Mouse (Mus musculus) heart, adult 11 months (tissue): ENCODE measurements around the gene Lmf1.
A peak's percentile ranks its signal among the peaks of the same experiment; 100 is the strongest.

ENCODE experiments used
- DNase-seq: peaks from one replicate; pipeline ENCODE4 v3.0.0; 2022

Lmf1 gene

GRCm38 (mm10) chr17:25608137-25608785 is 29.4 kb downstream of the Lmf1 start:
- no peak for DNase-seq

DNA sequence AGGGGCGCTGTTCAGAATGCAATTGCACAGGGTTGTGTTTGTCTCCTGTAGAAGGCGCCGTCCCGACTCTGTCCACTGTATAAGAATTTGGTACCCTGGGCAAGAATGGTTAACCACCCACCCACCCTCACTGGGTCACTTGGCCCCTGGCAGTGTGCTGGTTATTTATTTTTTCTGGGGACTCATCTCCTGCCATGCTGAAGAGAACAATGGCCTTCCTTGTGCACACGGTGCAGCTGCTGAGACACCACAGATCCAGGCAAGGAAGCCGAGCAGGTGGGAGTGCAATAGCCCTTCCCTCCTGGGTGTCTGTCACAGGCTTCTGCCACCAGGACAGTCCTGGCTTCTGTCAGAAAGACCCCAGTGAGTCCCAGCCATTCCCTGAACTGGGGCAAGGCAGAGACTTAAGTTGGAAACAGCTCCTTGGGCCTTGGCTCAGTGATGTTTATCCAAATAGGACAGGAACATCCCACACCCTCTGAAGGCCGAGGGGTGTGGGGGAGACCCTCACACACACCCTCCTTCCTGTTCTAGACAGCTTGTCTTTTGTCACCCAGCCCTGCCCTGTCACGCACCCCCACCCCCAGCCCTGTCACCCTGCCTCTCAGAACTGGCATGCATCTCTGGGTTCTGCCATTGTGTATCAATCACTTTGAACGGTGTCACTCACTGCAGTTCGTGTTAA is 30.1 kb downstream of the Lmf1 start:
- no peak for DNase-seq

DNA sequence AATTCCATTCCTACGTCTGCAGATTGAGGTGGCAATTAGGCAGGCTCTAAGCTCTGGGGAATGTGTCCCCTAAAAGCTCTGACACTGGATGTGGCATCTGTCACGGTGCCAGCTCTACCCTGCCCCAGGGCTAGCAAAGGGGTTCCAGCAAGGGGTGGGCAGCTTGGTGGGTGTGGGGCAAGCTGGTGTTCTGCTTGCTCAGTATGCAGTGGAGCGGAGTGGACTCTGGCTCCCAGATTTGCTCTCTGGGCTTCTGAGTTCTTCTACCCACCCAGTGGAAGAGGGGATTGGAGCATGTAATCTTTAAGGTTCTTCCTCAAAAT is 30.6 kb downstream of the Lmf1 start:
- DNase-seq, result no peak

- no peak for DNase-seq
Observed at GRCm38 (mm10) chr17:25610151-25610550, 31.3 kb downstream of the Lmf1 start.

DNA sequence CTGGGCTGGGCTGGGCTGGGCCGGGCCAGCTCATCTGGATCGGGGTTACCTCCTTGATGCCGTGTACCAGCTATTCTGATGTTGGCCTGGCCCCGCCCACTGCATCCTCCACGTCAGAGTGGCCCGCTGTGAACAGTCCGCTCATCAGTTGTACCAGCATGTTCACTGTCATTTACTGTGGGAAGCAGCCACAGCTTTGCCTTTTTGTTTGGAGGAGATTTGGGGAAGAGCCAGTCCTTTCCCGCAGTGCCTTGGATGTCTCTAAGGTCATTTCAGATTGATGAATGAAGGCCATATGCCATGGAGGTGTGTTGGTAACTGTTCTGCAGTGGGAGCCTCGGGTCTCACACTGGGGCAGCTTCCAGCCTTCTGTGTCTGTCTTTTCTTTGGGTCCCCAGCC is 33.7 kb downstream of the Lmf1 start:
- no peak for DNase-seq

- no peak for DNase-seq
Observed at GRCm38 (mm10) chr17:25613323-25613722, 34.4 kb downstream of the Lmf1 start.

GRCm38 (mm10) chr17:25614723-25615510 is 36.0 kb downstream of the Lmf1 start:
- DNase-seq, result no peak

DNA sequence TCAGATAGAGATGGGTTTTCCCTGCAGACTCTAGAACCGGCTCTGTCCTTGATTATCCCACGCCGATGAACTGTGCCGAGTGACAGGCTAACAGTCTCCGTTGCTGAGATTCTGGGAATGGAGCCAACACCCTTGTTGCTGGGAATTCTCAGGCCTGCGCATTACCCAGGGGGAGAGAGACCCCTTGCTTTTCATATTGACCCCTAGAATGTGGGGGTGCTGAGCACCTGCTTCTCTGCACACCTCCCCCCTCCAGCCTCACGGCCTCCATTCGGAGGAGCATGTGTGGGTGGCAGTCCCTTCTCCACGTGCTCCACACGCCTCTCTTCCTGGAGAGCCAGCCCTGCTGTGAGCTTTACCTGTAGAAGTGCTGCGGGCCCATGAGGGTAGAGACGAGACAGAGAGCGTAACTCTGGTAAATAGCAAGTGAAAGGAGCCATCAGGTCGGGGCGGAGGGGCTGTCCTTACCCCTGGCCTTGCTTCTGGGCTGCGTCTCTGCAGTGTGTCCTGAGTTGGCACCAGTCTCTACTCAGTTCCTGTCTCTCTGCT is 39.7 kb downstream of the Lmf1 start:
- DNase-seq, result no peak

- DNase-seq, result no peak
Observed at GRCm38 (mm10) chr17:25623441-25623840, 44.6 kb downstream of the Lmf1 start.

- DNase-seq, result no peak
Observed at GRCm38 (mm10) chr17:25623935-25624334, 45.0 kb downstream of the Lmf1 start.

DNA sequence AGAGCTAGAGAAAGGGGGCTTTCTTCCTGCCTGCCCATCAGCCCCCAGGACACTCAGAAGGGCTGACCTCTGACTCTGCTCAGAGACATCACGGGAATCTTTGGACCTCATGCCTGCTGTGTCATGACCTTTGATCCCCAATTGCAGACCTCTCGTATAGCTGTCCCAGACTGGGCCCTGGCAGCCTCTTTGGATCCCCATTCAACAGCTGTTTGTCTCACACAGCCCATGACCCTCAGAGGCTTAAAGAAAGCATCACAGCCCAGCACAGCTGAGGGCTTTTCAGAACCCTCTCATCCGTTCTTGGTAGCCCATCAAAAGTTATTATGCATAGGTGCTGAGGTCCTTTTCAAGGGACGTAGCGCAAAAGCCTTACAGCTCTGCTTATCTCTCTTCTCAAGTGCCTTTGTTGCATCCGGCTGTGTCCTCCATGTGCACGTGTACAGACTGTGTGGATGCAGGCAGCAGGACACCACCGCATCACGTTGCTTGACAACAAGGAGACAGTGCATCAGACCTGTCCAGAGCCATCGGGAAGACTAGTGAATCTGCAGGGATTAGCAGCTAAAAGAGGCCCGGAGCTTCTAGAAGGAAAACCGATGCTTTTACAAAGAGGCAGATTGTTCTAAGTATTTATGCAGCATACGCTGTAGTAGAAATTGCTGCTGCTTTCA is 45.7 kb downstream of the Lmf1 start:
- no peak for DNase-seq

- no peak for DNase-seq
Observed at GRCm38 (mm10) chr17:25625282-25625681, 46.4 kb downstream of the Lmf1 start.

- no peak for DNase-seq
Observed at GRCm38 (mm10) chr17:25626196-25627043, 47.5 kb downstream of the Lmf1 start.

DNA sequence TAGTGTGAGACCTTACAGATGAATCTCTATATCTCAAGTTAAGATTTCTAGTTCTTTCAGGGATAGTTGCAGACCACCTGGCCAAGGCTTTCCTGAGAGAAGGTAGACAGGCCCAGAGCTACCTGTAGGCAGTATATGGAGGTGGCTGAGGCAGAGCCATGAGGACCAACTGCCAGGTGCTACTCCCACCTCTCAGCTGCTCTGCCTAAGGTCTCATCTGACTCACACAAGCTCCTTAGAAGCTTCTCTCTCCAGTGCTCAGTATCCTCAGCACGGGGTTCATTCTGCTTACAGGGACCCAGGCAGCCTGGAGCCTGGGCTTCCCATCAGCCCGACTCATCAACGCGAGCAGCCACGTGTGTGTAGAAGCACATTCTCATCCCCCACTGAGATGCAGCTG is 51.4 kb downstream of the Lmf1 start:
- no peak for DNase-seq

DNA sequence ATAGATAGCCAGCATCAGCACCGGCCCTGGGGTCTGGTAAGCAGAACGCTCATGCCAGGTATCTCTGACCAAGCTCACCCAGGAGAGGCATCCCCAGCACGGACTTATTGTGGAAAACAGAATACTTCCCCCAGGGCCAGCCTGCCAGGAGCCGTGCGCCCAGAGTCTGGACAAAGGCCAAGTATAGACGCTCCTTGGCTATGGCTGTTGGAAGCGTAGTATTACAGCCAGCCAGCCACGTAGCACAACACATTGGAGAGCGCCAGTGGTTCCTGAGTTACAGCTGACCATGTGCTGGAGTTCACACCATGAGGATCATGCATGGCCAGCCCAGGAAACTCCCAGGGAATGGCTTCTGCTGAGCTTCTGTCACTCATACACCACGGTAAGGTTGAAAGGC is 55.2 kb downstream of the Lmf1 start:
- DNase-seq, result peak; percentile 87

DNA sequence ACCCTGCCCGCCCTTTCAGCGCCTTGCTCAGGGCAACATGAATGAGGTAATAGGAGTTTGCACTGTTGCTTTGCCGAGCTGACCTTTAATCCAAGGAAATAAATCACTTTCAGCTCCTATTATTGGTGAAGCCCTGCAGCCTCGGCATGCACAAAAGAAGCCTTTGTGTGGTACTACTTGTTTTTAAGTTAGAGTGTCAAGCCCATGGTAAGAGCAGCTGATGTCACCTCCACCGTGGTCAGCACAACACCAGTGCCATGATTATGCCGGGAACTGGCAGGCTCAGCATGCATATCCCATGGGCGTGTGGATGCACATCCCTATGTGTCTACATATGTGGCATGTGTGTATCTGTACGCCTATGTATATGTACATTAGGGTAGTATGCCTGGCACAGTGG is 56.5 kb downstream of the Lmf1 start:
- peak; percentile 87 for DNase-seq

GRCm38 (mm10) chr17:25635806-25636205 is 56.9 kb downstream of the Lmf1 start:
- DNase-seq, result no peak

GRCm38 (mm10) chr17:25637986-25638385 is 59.1 kb downstream of the Lmf1 start:
- DNase-seq, result no peak

DNA sequence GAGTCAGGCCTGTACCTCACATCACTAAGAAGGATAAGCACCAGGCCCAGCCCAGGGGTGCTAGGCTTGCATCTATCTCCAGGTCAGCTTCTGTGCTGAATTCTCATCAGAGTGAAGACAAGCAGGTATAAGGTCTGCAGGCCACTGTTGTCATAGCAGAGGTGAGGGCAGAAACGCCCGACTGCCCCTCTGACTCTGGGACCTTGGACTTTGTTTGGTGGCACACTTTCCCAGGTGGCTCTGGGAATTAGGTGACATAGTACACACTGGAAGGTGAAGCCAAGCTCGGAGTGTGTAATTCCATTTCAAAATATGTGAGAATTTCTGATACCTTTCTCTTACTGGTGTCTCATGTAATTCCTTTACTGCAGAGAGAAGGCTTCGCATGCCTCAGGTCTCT is 59.6 kb downstream of the Lmf1 start:
- no peak for DNase-seq

DNA sequence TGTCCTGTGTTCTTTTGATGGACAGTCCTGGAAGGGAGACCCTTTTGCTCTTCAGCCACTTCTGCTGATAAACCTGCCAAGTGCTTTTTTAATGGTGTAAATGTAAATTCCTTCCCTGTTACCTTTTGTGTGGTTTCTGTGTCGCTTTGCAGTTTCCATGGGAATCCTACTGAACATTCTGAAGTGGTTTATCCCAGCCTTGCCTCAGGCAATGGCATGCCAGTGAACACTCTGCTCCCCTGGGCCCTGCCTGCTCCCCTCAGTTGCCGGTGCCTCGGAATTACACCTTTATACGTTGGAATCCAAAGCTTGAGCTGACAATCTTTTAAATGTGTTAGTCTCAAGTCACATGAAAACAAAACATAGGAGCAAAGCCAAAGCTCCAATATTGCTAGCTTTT is 62.1 kb downstream of the Lmf1 start:
- DNase-seq, result no peak

- peak; percentile 98 for DNase-seq
Observed at GRCm38 (mm10) chr17:25642032-25642431, 63.1 kb downstream of the Lmf1 start.
